Mouse (Mus musculus) layer of hippocampus, postnatal 10 days (tissue): ENCODE results near the gene Hist1h2bc. TPM values are rescaled to one million over a fixed set of nuclear protein-coding genes. Genes with fewer than 3 reads are reported as not detected.

Source experiments
- DNase-seq, 2 experiments: peaks; one replicate each; pipeline ENCODE4 v3.0.0; 2021; ENCODE audit warnings: low spot score in 2 of 2
- microRNA-seq, 2 experiments: library from miRNA; unstranded; fragments of <30 nt; microRNA quantifications; one replicate each; pipeline ENCODE4 v1.2.0; 2021
- total RNA-seq, 2 experiments: library from RNA; stranded (reverse); gene quantifications; 2 replicates each; pipeline ENCODE4 v1.2.3; 2021

Gene Hist1h2bc
- total RNA-seq, 2 experiments from 2014 or later, result 27.9 to 28.0 TPM

GRCm38 (mm10) chr13:23732156-23732804 is 48.3 kb downstream of the Hist1h2bc start:
- DNase-seq, result no peak

GRCm38 (mm10) chr13:23737091-23737490 is 53.1 kb downstream of the Hist1h2bc start:
- no peak for DNase-seq

- no peak for DNase-seq
Measured at GRCm38 (mm10) chr13:23738041-23738440, 54.0 kb downstream of the Hist1h2bc start.

- DNase-seq, result peak; percentile 80 to 85
Measured at GRCm38 (mm10) chr13:23738677-23739068, 54.7 kb downstream of the Hist1h2bc start, which contains the start of gene Hist1h1c. Hist1h1c (plus strand) TSS chr13:23738808.

- peak; percentile 84 to 89 for DNase-seq
Measured at GRCm38 (mm10) chr13:23739069-23739921, 55.3 kb downstream of the Hist1h2bc start.

- no peak for DNase-seq
Measured at GRCm38 (mm10) chr13:23739922-23740252, 55.9 kb downstream of the Hist1h2bc start.

GRCm38 (mm10) chr13:23740256-23740840 is 56.3 kb downstream of the Hist1h2bc start:
- no peak for DNase-seq

- no peak for DNase-seq
Measured at GRCm38 (mm10) chr13:23740910-23741309, 56.9 kb downstream of the Hist1h2bc start.

GRCm38 (mm10) chr13:23742007-23742406 is 58.0 kb downstream of the Hist1h2bc start:
- DNase-seq, result no peak

Small RNAs within 50 kb of the gene (microRNA-seq; reads per million reads assigned to microRNA genes)
- gene Gm44350, result 0 to 0.67 reads per million in 2 experiments

Other genes starting within 250 kb of the Hist1h2bc start
- gene Btn1a1, start 218.3 kb upstream of the Hist1h2bc start, total RNA-seq, result not detected
- under 1 TPM; 0.53 to 0.58 TPM for gene Btn2a2, start 195.3 kb upstream of the Hist1h2bc start, total RNA-seq
- gene Hist1h4h, start 153.1 kb upstream of the Hist1h2bc start, total RNA-seq, result 100 to 1,000 TPM; 280 to 315 TPM
- gene Hist1h2af, start 150.3 kb upstream of the Hist1h2bc start, total RNA-seq, result 10 to 100 TPM; 45.7 to 51.3 TPM
- gene Hist1h3g, start 148.8 kb upstream of the Hist1h2bc start, total RNA-seq, result 10 to 100 TPM; 19.1 to 19.9 TPM
- gene Hist1h2bh, start 140.8 kb upstream of the Hist1h2bc start, total RNA-seq, result 1 to 10 TPM; 5.1 TPM
- gene Hist1h3f, start 140.1 kb upstream of the Hist1h2bc start, total RNA-seq, result 10 to 100 TPM; 28.3 to 32.7 TPM
- 100 to 1,000 TPM; 140 to 182 TPM for gene Hist1h4f, start 132.6 kb upstream of the Hist1h2bc start, total RNA-seq
- 1 to 10 TPM; 6.4 to 6.6 TPM for gene Hist1h1d, start 130.9 kb upstream of the Hist1h2bc start, total RNA-seq
- gene Hist1h3e, start 121.8 kb upstream of the Hist1h2bc start, total RNA-seq, result 10 to 100 TPM; 77.0 to 85.3 TPM
- gene Hist1h2ae, start 113.0 kb upstream of the Hist1h2bc start, total RNA-seq, result 10 to 100 TPM; 13.0 to 14.0 TPM
- 100 to 1,000 TPM; 105 to 126 TPM for gene Hist1h2bg, start 112.8 kb upstream of the Hist1h2bc start, total RNA-seq
- gene Hist1h2bf, start 110.0 kb upstream of the Hist1h2bc start, total RNA-seq, result 10 to 100 TPM; 44.2 to 62.6 TPM
- 1 to 10 TPM; 5.3 to 5.6 TPM for gene Hist1h2ad, start 109.8 kb upstream of the Hist1h2bc start, total RNA-seq
- gene Hist1h3d, start 108.4 kb upstream of the Hist1h2bc start, total RNA-seq, result 10 to 100 TPM; 13.0 to 15.0 TPM
- gene Hist1h4d, start 102.6 kb upstream of the Hist1h2bc start, total RNA-seq, result 100 to 1,000 TPM; 147 to 163 TPM
- 1 to 10 TPM; 6.7 to 8.4 TPM for gene Hist1h2be, start 63.1 kb upstream of the Hist1h2bc start, total RNA-seq
- gene Hist1h1e, start 61.6 kb upstream of the Hist1h2bc start, total RNA-seq, result 10 to 100 TPM; 69.3 to 81.5 TPM
- 1 to 10 TPM; 2.6 to 3.3 TPM for gene Hist1h2ac, start 251 bp upstream of the Hist1h2bc start, total RNA-seq
- gene Hist1h1t, start 11.6 kb downstream of the Hist1h2bc start, total RNA-seq, result not detected
- 100 to 1,000 TPM; 102 to 111 TPM for gene Hist1h4c, start 14.3 kb downstream of the Hist1h2bc start, total RNA-seq
- gene Hfe, start 26.7 kb downstream of the Hist1h2bc start, total RNA-seq, result 1 to 10 TPM; 3.4 to 5.9 TPM
- gene Hist1h1c, start 54.6 kb downstream of the Hist1h2bc start, total RNA-seq, result 100 to 1,000 TPM in 1 of 2 experiments, 10 to 100 TPM in 1; 87.1 to 106 TPM
- gene Hist1h3c, start 61.4 kb downstream of the Hist1h2bc start, total RNA-seq, result 10 to 100 TPM; 23.5 to 26.8 TPM
- 10 to 100 TPM; 38.1 to 45.9 TPM for gene Hist1h2bb, start 62.5 kb downstream of the Hist1h2bc start, total RNA-seq
- gene Hist1h2ab, start 66.9 kb downstream of the Hist1h2bc start, total RNA-seq, result 10 to 100 TPM; 65.7 to 68.4 TPM
- gene Hist1h3b, start 68.1 kb downstream of the Hist1h2bc start, total RNA-seq, result 10 to 100 TPM; 67.7 to 73.1 TPM
- gene Hist1h4b, start 72.8 kb downstream of the Hist1h2bc start, total RNA-seq, result 10 to 100 TPM; 80.9 to 84.6 TPM
- gene Hist1h4a, start 77.0 kb downstream of the Hist1h2bc start, total RNA-seq, result 10 to 100 TPM; 71.9 to 72.7 TPM
- 10 to 100 TPM; 68.7 to 70.1 TPM for gene Hist1h3a, start 78.2 kb downstream of the Hist1h2bc start, total RNA-seq
- 10 to 100 TPM; 47.3 to 51.5 TPM for gene Hist1h1a, start 79.5 kb downstream of the Hist1h2bc start, total RNA-seq
- gene Trim38, start 85.7 kb downstream of the Hist1h2bc start, total RNA-seq, result not detected
- gene Slc17a2, start 122.8 kb downstream of the Hist1h2bc start, total RNA-seq, result not detected
- gene Slc17a3, start 155.2 kb downstream of the Hist1h2bc start, total RNA-seq, result not detected
- gene Slc17a1, start 183.6 kb downstream of the Hist1h2bc start, total RNA-seq, result not detected
- gene Slc17a4, start 230.8 kb downstream of the Hist1h2bc start, total RNA-seq, result not detected
- gene Hist1h2ba, start 250.0 kb downstream of the Hist1h2bc start, total RNA-seq, result not detected